Mouse (Mus musculus): ENCODE measurements around the gene Cit.
A peak's percentile ranks its signal among the peaks of the same experiment; 100 is the strongest.
"Not testable (repeated sequence)": the region's sequence is repeated elsewhere in the genome, so short reads cannot be mapped to it uniquely, and the experiment has no call there.

Cit gene

GRCm38 (mm10) chr5:115844766-115845634 is at the start of gene Cit:
TSS of gene Cit (plus strand) at chr5:115845278.
- DNase-seq (ENCODE audit: low read depth, low spot score): peak; percentile 99

- no peak for DNase-seq (ENCODE audit: low read depth, low spot score)
Observed at GRCm38 (mm10) chr5:115799016-115799894, 45.8 kb upstream of the Cit start.

- DNase-seq (ENCODE audit: low read depth, low spot score): no peak
Observed at GRCm38 (mm10) chr5:115799895-115800232, 45.2 kb upstream of the Cit start.

GRCm38 (mm10) chr5:115812262-115812661 is 32.8 kb upstream of the Cit start:
- DNase-seq (ENCODE audit: low read depth, low spot score): no peak

- no peak for DNase-seq (ENCODE audit: low read depth, low spot score)
Observed at GRCm38 (mm10) chr5:115817022-115817421, 28.1 kb upstream of the Cit start.

GRCm38 (mm10) chr5:115817655-115818054 is 27.4 kb upstream of the Cit start:
- not testable (repeated sequence) for DNase-seq (ENCODE audit: low read depth, low spot score)

GRCm38 (mm10) chr5:115819966-115820365 is 25.1 kb upstream of the Cit start:
- peak; percentile 95 for DNase-seq (ENCODE audit: low read depth, low spot score)

GRCm38 (mm10) chr5:115821200-115821599 is 23.9 kb upstream of the Cit start:
- DNase-seq (ENCODE audit: low read depth, low spot score): peak; percentile 90

GRCm38 (mm10) chr5:115821910-115822309 is 23.2 kb upstream of the Cit start:
- peak; percentile 93 for DNase-seq (ENCODE audit: low read depth, low spot score)

GRCm38 (mm10) chr5:115832754-115833153 is 12.3 kb upstream of the Cit start:
- DNase-seq (ENCODE audit: low read depth, low spot score): peak; percentile 55

GRCm38 (mm10) chr5:115833806-115834205 is 11.3 kb upstream of the Cit start:
- DNase-seq (ENCODE audit: low read depth, low spot score): peak; percentile 57

GRCm38 (mm10) chr5:115835291-115835690 is 9.8 kb upstream of the Cit start:
- DNase-seq (ENCODE audit: low read depth, low spot score): peak; percentile 64

GRCm38 (mm10) chr5:115838059-115838458 is 7.0 kb upstream of the Cit start:
- no peak for DNase-seq (ENCODE audit: low read depth, low spot score)

- no peak for DNase-seq (ENCODE audit: low read depth, low spot score)
Observed at GRCm38 (mm10) chr5:115840453-115840852, 4.6 kb upstream of the Cit start.

- DNase-seq (ENCODE audit: low read depth, low spot score): peak; percentile 95
Observed at GRCm38 (mm10) chr5:115840946-115841775, 3.9 kb upstream of the Cit start.

GRCm38 (mm10) chr5:115844368-115844765 is 711 bp upstream of the Cit start:
- DNase-seq (ENCODE audit: low read depth, low spot score): no peak

GRCm38 (mm10) chr5:115845635-115846174 is 627 bp downstream of the Cit start:
- DNase-seq (ENCODE audit: low read depth, low spot score): no peak

- DNase-seq (ENCODE audit: low read depth, low spot score): peak; percentile 67
Observed at GRCm38 (mm10) chr5:115847166-115847565, 2.1 kb downstream of the Cit start.

- no peak for DNase-seq (ENCODE audit: low read depth, low spot score)
Observed at GRCm38 (mm10) chr5:115848463-115848862, 3.4 kb downstream of the Cit start.

GRCm38 (mm10) chr5:115849263-115849829 is 4.3 kb downstream of the Cit start:
- DNase-seq (ENCODE audit: low read depth, low spot score): peak; percentile 51
